Mouse (Mus musculus) lung, embryonic 14.5 days (tissue): ENCODE results near the gene Anks3. TPM values are rescaled to one million over a fixed set of nuclear protein-coding genes. Genes with fewer than 3 reads are reported as not detected.

Source experiments
- ATAC-seq: fragments of 200-750 bp; cut with Nextera tagmentation; 2 replicates; pipeline ENCODE4 v1.8.0; 2017; ENCODE audit warnings: mild to moderate bottlenecking, moderate TSS enrichment, moderate library complexity; ENCODE audit not compliant: insufficient read depth
- DNase-seq: peaks from one replicate; pipeline ENCODE4 v3.0.0-alpha.2; 2015
- H3K27ac ChIP-seq: fragments of 300-500 bp; sonication (generic); 2 replicates; pipeline ENCODE4 v1.5.1; 2014; ENCODE audit warnings: low read depth, mild to moderate bottlenecking, moderate library complexity
- H3K27me3 ChIP-seq: fragments of 300-500 bp; sonication (generic); 2 replicates; pipeline ENCODE4 v1.6.1; 2014; ENCODE audit warnings: low read length, control low read depth; ENCODE audit not compliant: insufficient read depth
- H3K36me3 ChIP-seq: fragments of 300-500 bp; sonication (generic); 2 replicates; pipeline ENCODE4 v1.6.1; 2014; ENCODE audit warnings: control low read depth; ENCODE audit not compliant: insufficient read depth
- H3K4me1 ChIP-seq: fragments of 300-500 bp; sonication (generic); 2 replicates; pipeline ENCODE4 v1.6.1; 2014; ENCODE audit warnings: antibody characterized with exemption, control low read depth; ENCODE audit not compliant: insufficient read depth
- H3K4me2 ChIP-seq: fragments of 300-500 bp; sonication (generic); 2 replicates; pipeline ENCODE4 v1.6.1; 2014; ENCODE audit warnings: mild to moderate bottlenecking
- H3K4me3 ChIP-seq: fragments of 300-500 bp; sonication (generic); 2 replicates; pipeline ENCODE4 v1.5.1; 2014; ENCODE audit warnings: low read depth, low read length
- H3K9ac ChIP-seq: fragments of 300-500 bp; sonication (generic); 2 replicates; pipeline ENCODE4 v1.6.1; 2014
- H3K9me3 ChIP-seq: fragments of 300-500 bp; sonication (generic); 2 replicates; pipeline ENCODE4 v1.6.1; 2016; ENCODE audit warnings: low read depth, low read length, control low read depth
- CTCF ChIP-seq: IDR thresholded peaks from 2 replicates; pipeline ENCODE4 v1.5.1; 2016; ENCODE audit warnings: antibody characterized with exemption, low read depth
- WGBS: fragments of 180-500 bp; shearing (Covaris S2); extraction: QIAGEN DNeasy Blood & Tissue Kit; methylation state at CpG from one replicate; pipeline ENCODE4 v1.1.7; 2014; 5-methylcytosine and 5-hydroxymethylcytosine counted together
- polyA plus RNA-seq: library from polyadenylated mRNA; unstranded; fragments of >200 nt; fragmentation: Nextera tagmentation; extraction: Ambion mirVana; gene quantifications from 2 replicates; pipeline ENCODE4 v1.2.1, GENCODE M21; 2014

Anks3 gene
- polyA plus RNA-seq, 1 experiment from 2014 or later: 53.1 TPM

DNA sequence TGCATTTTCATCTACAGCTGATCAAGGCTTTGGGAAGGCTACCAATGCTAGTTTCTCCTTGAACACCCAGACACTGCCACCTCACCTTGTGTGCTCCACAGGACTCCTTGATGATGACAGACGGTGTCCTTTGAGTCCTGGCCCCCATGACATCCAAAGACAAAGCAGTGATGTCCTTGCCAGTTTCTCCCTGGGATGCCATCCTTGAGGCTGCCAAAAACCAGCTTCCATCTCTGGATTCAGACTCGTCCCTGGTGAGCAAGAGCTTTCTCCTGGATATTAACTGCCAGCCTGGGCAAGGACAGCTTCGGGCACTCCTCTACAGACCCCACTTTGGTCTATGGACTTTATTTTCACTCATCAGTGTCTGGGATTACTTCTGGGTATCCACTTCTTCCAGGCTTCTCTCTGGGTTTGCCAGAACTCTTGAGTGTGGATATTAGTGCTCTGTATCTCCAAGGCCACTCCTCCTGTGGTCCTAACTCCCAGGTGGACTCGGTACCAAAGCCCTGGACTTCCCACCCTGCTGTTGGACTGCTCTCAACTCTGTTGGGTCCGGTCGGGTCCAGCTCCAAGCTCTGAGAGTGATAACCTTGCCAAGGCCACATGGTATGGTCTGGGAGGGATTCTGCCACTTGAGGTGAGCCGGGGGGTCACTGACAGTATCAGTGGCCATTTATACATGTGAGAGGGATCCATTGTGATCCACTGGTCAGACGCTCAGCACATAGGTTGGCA, 1.6 kb upstream of the Anks3 start:
- no peak overlapping the region for H3K4me3 ChIP-seq
- no peak overlapping the region for H3K9ac ChIP-seq
- DNase-seq: no peak
- no peaks in the 10 kb centered on the region for H3K9me3 ChIP-seq
- no peak overlapping the region for H3K27ac ChIP-seq
- peak overlapping the region; percentile 87 for H3K4me2 ChIP-seq
- WGBS: 85% methylated on average over 8 of the region's 8 CpGs
- no peaks in the 10 kb centered on the region for H3K36me3 ChIP-seq
- H3K27me3 ChIP-seq: no peaks in the 10 kb centered on the region
- H3K4me1 ChIP-seq: 0 out of 2 replicates have a peak, but pooled peaks cover 3% of the 10 kb centered on the region
- ATAC-seq: no peak
- no peak for TF ChIP-seq CTCF

DNA sequence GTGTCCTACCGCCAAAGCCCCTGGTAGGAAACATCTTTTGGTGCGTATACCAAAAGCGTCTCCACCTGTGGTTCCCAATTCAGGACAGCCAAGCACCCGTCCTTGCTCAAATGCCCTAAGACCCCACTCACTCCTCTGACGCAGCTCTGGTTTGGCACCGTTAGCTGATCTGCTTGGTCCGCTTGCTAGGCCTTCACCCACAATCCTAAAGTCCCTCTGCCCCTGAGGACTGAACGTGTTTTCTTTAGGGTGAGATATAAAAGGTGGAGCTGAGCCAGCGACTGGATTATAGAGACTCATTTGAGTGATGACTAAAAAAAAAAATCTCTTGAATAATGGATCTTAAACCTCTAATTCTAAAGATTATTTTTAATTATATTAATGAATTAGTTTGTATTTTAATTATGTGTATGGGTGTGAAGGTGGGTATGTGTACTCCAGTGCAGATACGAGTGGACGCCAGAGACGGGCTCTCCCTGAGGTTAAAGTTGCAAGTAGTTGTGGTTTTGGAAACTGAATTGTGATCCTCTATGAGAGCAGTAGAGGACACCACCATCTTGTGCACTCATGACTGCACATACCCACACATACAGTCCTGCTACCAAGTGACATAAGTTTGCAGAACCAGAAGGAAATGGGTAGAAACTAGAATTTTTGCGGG, 856 bp upstream of the Anks3 start:
- no peak overlapping the region; the same call in 1 of the 2 replicates for H3K27ac ChIP-seq
- H3K4me1 ChIP-seq: 0 out of 2 replicates have a peak, but pooled peaks cover 3% of the 10 kb centered on the region
- H3K9me3 ChIP-seq: no peaks in the 10 kb centered on the region
- H3K9ac ChIP-seq: peak overlapping the region; percentile 68
- peak overlapping the region; percentile 76 for H3K4me3 ChIP-seq
- DNase-seq (peak; percentile 9), ATAC-seq (peak; percentile 18; the same call in 1 of the 2 replicates)
- peaks cover 5% of the 10 kb centered on the region; the same call in 1 of the 2 replicates for H3K36me3 ChIP-seq
- no peaks in the 10 kb centered on the region for H3K27me3 ChIP-seq
- WGBS: 20% methylated on average over 13 of the region's 13 CpGs
- TF ChIP-seq CTCF: no peak
- H3K4me2 ChIP-seq: peak overlapping the region; percentile 87

DNA sequence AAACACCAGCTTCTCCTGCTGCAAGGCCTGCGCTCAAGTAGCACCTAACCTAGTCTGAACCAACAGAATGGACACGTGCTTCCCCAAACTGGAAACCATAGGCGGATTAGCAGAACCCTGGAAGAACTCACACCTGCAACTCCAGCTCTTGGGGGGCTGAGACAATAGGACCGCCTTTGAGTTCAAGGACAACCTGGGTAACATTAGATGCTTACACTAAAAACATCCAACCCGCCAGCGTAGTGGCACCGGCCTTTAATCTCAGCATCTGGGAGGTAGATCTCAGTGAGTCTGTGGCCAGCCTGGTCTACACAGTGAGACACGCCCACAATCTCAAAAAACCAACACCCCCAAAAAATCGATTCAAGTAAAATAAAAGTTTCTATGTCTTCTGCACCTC, 659 bp downstream of the Anks3 start:
- Histone ChIP-seq H3K4me2 (peak overlapping the region; percentile 87), H3K36me3 (peaks cover 5% of the 10 kb centered on the region; the same call in 1 of the 2 replicates), H3K9me3 (no peaks in the 10 kb centered on the region), H3K9ac (peak overlapping the region; percentile 68), H3K27me3 (no peaks in the 10 kb centered on the region), H3K27ac (no peak overlapping the region; the same call in 1 of the 2 replicates), H3K4me3 (peak overlapping the region; percentile 76), H3K4me1 (0 out of 2 replicates have a peak, but pooled peaks cover 3% of the 10 kb centered on the region)
- DNase-seq (no peak), ATAC-seq (no peak)
- WGBS: 31% methylated on average over 9 of the region's 9 CpGs
- TF ChIP-seq CTCF: no peak

DNA sequence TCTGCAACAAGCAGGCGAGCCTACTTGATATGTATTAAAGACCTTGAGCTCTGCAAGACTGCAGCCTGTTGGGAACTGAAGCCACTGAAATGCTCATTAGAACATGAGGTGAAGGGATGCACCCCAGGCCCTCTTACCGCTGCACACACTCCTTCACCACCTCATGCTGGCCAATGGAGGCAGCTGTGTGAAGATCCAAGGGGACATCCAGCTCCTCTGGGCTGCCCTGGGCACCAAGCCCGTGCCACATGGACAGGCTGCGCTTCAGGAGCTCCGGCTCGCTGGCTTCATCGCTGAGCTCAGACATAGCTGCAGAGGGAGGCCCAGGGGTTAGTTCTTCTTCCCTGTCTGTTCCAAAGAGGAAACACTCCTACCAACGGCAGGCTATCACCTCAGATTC, 3.7 kb downstream of the Anks3 start:
- TF ChIP-seq CTCF: no peak
- WGBS: 87% methylated on average over 8 of the region's 8 CpGs
- Histone ChIP-seq H3K4me2 (no peak overlapping the region), H3K9me3 (no peaks in the 10 kb centered on the region), H3K4me3 (no peak overlapping the region), H3K9ac (no peak overlapping the region), H3K27ac (no peak overlapping the region), H3K27me3 (no peaks in the 10 kb centered on the region), H3K4me1 (0 out of 2 replicates have a peak, but pooled peaks cover 3% of the 10 kb centered on the region), H3K36me3 (peaks cover 28% of the 10 kb centered on the region)
- no peak for ATAC-seq
- no peak for DNase-seq

DNA sequence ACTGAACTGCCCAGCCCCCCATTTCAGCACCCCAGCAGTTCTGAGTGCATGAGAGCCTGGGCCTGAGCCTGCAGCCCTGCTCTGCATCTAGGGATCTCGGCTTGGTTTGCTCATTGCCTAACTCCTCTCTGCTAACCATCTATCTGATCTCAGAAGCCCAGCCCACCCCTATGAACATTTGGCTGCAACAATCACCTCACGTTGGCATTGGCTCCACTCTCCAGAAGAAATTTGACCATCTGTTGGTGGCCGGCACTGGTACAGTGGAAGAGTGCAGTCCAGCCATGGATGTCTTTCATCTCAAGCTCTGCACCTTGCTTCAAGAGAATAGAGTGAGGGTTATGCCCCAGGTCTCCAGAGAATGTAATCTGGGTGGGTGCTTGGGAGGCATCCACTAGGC, 6.6 kb downstream of the Anks3 start:
- H3K4me1 ChIP-seq: no peaks in the 10 kb centered on the region
- TF ChIP-seq CTCF: no peak

DNA sequence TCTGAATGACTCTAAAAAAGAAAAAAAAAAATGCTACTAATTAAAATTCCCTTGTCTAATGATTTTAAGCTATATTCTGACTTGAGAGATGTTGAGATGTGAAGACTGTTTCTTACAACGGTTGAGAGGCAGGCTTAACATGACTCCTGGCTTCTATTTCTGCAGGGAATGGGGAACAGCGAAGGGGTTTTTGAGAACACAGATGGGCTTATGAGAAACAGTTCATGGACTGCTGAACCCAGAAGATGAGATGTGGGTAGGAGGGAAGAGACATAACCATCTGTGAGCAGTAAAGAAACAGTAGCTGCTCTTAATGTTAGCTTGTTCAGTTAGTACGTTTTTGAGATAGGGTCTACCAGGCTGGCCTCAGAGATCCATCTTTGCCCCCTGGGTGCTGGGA, 7.4 kb downstream of the Anks3 start:
- H3K4me3 ChIP-seq: no peak overlapping the region
- H3K27me3 ChIP-seq: no peaks in the 10 kb centered on the region
- H3K9me3 ChIP-seq: no peaks in the 10 kb centered on the region
- H3K4me1 ChIP-seq: no peaks in the 10 kb centered on the region
- peaks cover 64% of the 10 kb centered on the region for H3K36me3 ChIP-seq
- ATAC-seq (no peak), DNase-seq (no peak)
- no peak overlapping the region for H3K27ac ChIP-seq
- H3K9ac ChIP-seq: no peak overlapping the region
- WGBS: 91% methylated on average over 3 of the region's 3 CpGs
- H3K4me2 ChIP-seq: no peak overlapping the region
- TF ChIP-seq CTCF: no peak

More for the DNA sequence above, 6.6 kb downstream of the Anks3 start:
- peaks cover 56% of the 10 kb centered on the region for H3K36me3 ChIP-seq
- no peak overlapping the region for H3K27ac ChIP-seq
- DNase-seq (no peak), ATAC-seq (no peak)
- H3K27me3 ChIP-seq: no peaks in the 10 kb centered on the region
- H3K9me3 ChIP-seq: no peaks in the 10 kb centered on the region
- H3K4me3 ChIP-seq: no peak overlapping the region
- H3K4me2 ChIP-seq: no peak overlapping the region
- no peak overlapping the region for H3K9ac ChIP-seq
- 92% methylated on average over 3 of the region's 3 CpGs for WGBS

GRCm38 (mm10) chr16:4947378-4947777, 16.6 kb downstream of the Anks3 start:
- Histone ChIP-seq H3K4me2 (no peak overlapping the region), H3K27me3 (no peaks in the 10 kb centered on the region), H3K27ac (no peak overlapping the region), H3K4me3 (no peak overlapping the region), H3K9me3 (no peaks in the 10 kb centered on the region), H3K4me1 (no peaks in the 10 kb centered on the region), H3K36me3 (peaks cover 81% of the 10 kb centered on the region), H3K9ac (no peak overlapping the region)
- TF ChIP-seq CTCF: no peak
- no peak for ATAC-seq
- no peak for DNase-seq
- WGBS: 83% methylated on average over 4 of the region's 4 CpGs
